Mouse (Mus musculus) bone marrow macrophage, adult 2 months (primary cell): ENCODE data around the gene Alyref.

ENCODE experiments used
- CTCF ChIP-seq: IDR thresholded peaks from 2 replicates; pipeline ENCODE4 v1.5.1; 2012; ENCODE audit warnings: low read depth, mild to moderate bottlenecking, low read length, moderate library complexity
- POLR2A ChIP-seq: IDR thresholded peaks from 2 replicates; pipeline ENCODE4 v1.6.1; 2012; ENCODE audit warnings: mild to moderate bottlenecking, low read depth, low read length, borderline replicate concordance

DNA sequence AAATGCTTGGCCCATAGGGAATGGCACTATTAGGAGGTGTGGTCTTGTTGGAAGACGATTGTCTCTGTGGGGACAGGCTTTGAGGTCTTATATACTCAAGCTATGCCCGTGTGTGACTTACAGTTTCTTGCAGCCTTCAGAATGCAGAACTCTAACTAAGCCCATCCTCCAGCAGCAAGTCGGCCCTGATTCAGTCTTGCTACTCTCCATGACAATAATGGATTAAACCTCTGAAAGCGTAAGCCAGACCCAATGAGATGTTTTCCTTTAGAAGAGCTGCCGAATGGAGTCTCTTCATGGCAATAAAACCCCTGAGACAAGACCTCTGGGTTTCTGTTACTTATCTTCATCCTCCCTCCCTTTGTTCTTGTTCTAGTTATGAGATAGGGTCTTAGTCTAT is 36.6 kb upstream of the Alyref start:
- TF ChIP-seq CTCF (no peak), POLR2A (no peak)
